Mouse (Mus musculus): ENCODE measurements around the gene Ctdspl.

DNA sequence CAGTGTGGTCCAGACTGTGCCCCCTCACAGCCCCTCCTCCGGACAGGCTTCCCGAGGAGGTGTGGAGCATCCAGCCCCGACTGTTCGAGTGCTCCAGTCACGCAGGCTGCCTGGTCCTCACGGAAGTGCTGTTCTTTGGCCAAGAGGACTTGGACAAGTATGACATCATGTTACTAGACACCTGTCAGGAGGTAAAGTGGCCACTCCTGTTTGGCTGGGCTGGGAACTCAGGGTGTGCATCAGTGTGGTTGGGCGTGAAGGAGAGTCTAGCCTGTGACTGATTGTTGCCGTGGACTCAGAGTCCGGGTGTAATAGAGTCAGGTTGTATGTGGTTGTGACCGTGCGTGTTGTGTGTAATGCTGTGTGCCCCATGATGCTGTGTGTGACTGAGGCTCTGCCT is 142.0 kb downstream of the Ctdspl start:
- TF ChIP-seq CTCF (IDR thresholded peaks at IDR 0.05; ENCODE audit: insufficient read depth, low read length) (no peak), POLR2A (IDR thresholded peaks at IDR 0.05; ENCODE audit: borderline replicate concordance, extremely low read depth, low read depth, low read length) (no peak)

All from lung, adult 2 months (tissue).